Mouse (Mus musculus) CH12.LX (cell line): ENCODE measurements around the gene Ablim1.

Experiments
- EP300 ChIP-seq: IDR thresholded peaks from 2 replicates; pipeline ENCODE4 v1.6.1; 2011; ENCODE audit warnings: low read length, improper control_type of control experiment
- MEF2A ChIP-seq: IDR thresholded peaks from 2 replicates; pipeline ENCODE4 v1.6.1; 2014; ENCODE audit warnings: low read depth, mild to moderate bottlenecking, inconsistent platforms, low read length, improper control_type of control experiment, borderline replicate concordance
- NELFE ChIP-seq: IDR thresholded peaks from 2 replicates; pipeline ENCODE4 v1.6.1; 2011; ENCODE audit warnings: low read depth, low read length, improper control_type of control experiment
- POLR2A ChIP-seq: IDR thresholded peaks from 2 replicates; pipeline ENCODE4 v1.6.1; 2011; ENCODE audit warnings: low read depth, mild to moderate bottlenecking, improper control_type of control experiment, low read length
- RAD21 ChIP-seq: IDR thresholded peaks from 2 replicates; pipeline ENCODE4 v1.6.1; 2011; ENCODE audit warnings: low read depth, mild to moderate bottlenecking, low read length, improper control_type of control experiment, moderate library complexity
- SMC3 ChIP-seq: IDR thresholded peaks from 2 replicates; pipeline ENCODE4 v1.6.1; 2011; ENCODE audit warnings: low read depth, low read length, improper control_type of control experiment
- USF1 ChIP-seq: IDR thresholded peaks from 2 replicates; pipeline ENCODE4 v1.6.1; 2014; ENCODE audit warnings: low read depth, mild to moderate bottlenecking, inconsistent platforms, low read length, improper control_type of control experiment

- TF ChIP-seq NELFE: no peak
- no peak for TF ChIP-seq POLR2A
- no peak for TF ChIP-seq RAD21
- TF ChIP-seq MEF2A: no peak
- no peak for TF ChIP-seq SMC3
- TF ChIP-seq USF1: no peak
- TF ChIP-seq EP300: no peak
These were observed 183.4 kb downstream of the Ablim1 start for GRCm38 (mm10) chr19:57131366-57131765.
